Mouse (Mus musculus) gastrocnemius, postnatal 4 days (tissue): Measurements from ENCODE around the gene Sorbs1. TPM values are rescaled to one million over a fixed set of nuclear protein-coding genes. Genes with fewer than 3 reads are reported as not detected.

Source experiments
- DNase-seq, 2 experiments: peaks; one replicate each; pipeline ENCODE4 v3.0.0; 2021 to 2022; ENCODE audit warnings: low spot score in 2 of 2, mixed read lengths in 2 of 2
- total RNA-seq, 2 experiments: library from RNA; stranded (reverse); gene quantifications; 2 replicates each; pipeline ENCODE4 v1.2.3; 2021

Sorbs1 gene
- total RNA-seq, 2 experiments from 2014 or later = 114 to 144 TPM

- DNase-seq = no peak
These were observed 32.5 kb downstream of the Sorbs1 start for GRCm38 (mm10) chr19:40481115-40481514.

GRCm38 (mm10) chr19:40478161-40478575 is 35.4 kb downstream of the Sorbs1 start:
- peak in 1 of 2 experiments; percentile 37 for DNase-seq

GRCm38 (mm10) chr19:40477445-40477941 is 36.1 kb downstream of the Sorbs1 start:
- DNase-seq = no peak

- no peak for DNase-seq
These were observed 37.1 kb downstream of the Sorbs1 start for GRCm38 (mm10) chr19:40476491-40476890.

- no peak for DNase-seq
These were observed 41.9 kb downstream of the Sorbs1 start for GRCm38 (mm10) chr19:40471526-40472245.

DNA sequence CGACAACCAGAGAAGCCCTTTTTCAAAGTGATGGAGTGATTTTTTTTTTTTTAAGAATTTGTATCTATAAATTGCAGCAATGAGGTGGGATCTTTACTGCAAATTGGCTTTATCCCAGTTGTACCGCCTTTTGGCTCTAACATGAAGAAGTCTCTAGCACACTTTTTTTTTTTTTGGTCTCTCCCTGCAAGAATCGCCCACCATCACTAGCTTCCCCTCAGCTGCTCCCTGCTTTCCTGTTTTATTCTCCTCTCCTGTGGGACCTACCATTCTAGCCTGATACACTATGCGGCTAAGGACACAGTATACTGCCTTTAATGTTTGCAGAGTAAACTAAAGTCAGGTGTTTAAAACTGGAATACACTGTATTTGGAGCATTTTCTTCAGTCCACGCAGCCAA is 43.8 kb downstream of the Sorbs1 start:
- no peak for DNase-seq

GRCm38 (mm10) chr19:40468308-40468707 is 45.3 kb downstream of the Sorbs1 start:
- DNase-seq = no peak

- no peak for DNase-seq
These were observed 45.8 kb downstream of the Sorbs1 start for GRCm38 (mm10) chr19:40467810-40468209.

- no peak for DNase-seq
These were observed 48.2 kb downstream of the Sorbs1 start for GRCm38 (mm10) chr19:40465339-40465738.

GRCm38 (mm10) chr19:40464408-40464807 is 49.2 kb downstream of the Sorbs1 start:
- DNase-seq = no peak

GRCm38 (mm10) chr19:40462892-40463291 is 50.7 kb downstream of the Sorbs1 start:
- no peak for DNase-seq

- DNase-seq = no peak
These were observed 51.1 kb downstream of the Sorbs1 start for GRCm38 (mm10) chr19:40462481-40462880.

DNA sequence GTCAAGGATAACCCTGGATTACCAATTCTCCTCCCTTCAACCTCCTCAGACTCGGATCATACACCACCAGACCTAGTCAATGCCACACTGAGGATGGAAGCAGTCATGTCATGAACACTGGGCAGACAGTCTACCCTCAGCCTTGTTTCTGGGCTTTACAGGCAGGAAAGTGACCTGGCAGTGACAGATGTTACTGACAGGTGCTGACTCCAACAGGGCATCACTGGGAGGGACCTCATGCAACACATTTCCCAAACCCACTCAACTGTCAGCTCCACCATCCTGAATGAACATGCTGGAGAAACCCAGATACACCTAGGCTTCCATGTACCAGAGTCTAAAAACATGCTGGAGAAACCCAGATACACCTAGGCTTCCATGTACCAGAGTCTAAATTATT is 51.9 kb downstream of the Sorbs1 start:
- no peak for DNase-seq

DNA sequence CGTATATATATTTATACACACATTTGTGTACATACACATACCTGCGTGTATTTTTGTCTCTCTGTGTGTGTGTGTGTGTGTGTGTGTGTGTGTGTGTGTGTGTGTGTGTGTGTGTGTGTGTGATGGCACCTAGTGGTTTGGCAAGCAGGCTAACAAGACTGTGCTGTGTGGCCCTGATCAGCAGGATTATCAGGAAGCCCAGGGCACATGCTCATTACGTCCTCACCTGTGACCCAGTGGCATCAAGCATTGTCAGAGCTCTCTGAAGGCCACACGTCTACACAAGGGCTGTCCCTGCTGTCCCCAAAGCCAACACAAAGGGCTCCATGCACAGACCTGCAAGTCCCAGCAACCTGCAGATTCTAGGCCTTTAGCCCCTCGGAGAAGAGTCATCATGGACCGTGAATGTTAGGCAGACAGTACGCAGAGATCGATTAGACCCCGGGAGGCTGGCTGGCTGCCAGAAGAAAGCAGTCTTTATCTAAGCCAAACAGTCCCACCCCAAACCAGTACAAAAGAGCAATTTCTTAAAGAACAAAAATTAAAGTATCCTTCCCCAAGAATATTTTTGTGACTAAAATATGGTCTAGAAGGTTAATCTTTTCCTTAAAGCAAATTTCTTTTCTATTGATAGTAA is 52.6 kb downstream of the Sorbs1 start:
- DNase-seq = no peak

DNA sequence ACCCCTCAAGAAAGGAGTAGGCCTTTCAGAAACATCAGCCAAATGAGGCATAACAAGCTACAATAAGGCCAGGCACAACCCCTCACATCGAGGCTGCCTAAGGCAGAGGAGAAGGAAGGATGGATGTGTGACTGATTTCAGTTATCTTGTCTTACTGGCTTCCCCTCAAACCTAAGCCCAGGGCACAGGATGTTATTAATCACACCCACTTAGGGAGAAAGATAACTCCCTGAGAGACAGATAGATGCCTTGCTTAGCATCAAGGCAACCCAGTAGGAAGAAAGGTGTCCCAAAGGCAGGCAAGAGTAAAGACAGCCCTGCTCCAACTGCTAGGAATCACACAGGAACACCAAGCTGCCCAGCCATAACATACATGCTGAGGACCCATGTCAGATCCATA is 54.2 kb downstream of the Sorbs1 start:
- DNase-seq = no peak

- DNase-seq = no peak
These were observed 54.8 kb downstream of the Sorbs1 start for GRCm38 (mm10) chr19:40458806-40459205.

GRCm38 (mm10) chr19:40455248-40455647 is 58.3 kb downstream of the Sorbs1 start:
- no peak for DNase-seq

- no peak for DNase-seq
These were observed 59.5 kb downstream of the Sorbs1 start for GRCm38 (mm10) chr19:40454096-40454495.

- no peak for DNase-seq
These were observed 61.4 kb downstream of the Sorbs1 start for GRCm38 (mm10) chr19:40452201-40452600.

DNA sequence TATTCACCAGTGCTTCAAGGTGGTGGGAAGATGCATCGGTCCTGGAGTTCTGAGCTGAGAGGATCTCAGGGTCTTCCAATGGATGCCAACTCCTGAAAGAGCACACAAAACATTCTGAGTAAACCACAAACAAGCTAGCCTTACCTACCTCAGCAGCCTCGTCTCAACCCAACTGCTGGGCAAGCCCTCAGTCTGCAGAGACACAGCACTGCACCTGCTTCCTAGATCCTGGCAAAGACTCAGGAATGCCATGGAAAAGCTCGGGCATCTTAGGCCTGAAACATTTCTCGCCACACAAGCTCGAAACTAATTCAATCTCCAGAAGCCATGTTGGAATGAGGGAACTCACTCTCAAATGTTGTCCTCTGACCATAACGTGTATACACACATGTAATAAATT is 62.3 kb downstream of the Sorbs1 start:
- DNase-seq = no peak

GRCm38 (mm10) chr19:40446525-40446924 is 67.1 kb downstream of the Sorbs1 start:
- DNase-seq = no peak

DNA sequence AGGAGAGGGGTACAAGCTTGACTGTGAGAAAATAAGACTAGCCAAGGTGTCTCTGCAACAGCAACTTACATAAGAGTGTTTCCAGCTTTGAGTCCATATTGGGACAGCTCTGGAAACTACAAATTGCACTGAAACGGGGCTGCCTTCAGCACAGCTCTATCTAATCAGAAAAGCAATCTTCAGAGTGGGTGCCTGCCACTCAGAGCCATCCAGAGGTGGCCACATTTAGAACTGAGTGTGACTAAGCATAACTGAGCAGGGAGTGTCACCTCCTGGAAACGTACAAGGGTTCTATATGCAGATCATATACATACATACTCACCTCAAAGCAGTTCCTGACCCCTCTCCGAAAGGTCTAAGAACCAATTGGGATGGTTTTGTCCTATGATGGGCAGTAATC is 71.2 kb downstream of the Sorbs1 start:
- no peak for DNase-seq

- no peak for DNase-seq
These were observed 72.6 kb downstream of the Sorbs1 start for GRCm38 (mm10) chr19:40440951-40441350.
